8 mouse cellular contexts compared by ENCODE assay signal in genomic region chr4:144892133-144892936, GRCm38 (mm10). TPM values are rescaled to one million over a fixed set of nuclear protein-coding genes. Genes with fewer than 3 reads are reported as not detected.
DNase-seq lines count a peak whose midpoint lies in the region; ATAC-seq lines count a peak whose summit lies in the region.

Dhrs3 (plus strand) TSS chr4:144892827.

- peak; percentile 80 for ATAC-seq in intestine, embryonic 14.5 days (replicated peaks; ENCODE audit: low FRiP score, low TSS enrichment, low read depth)

- peak within 1 kb of the TSS; percentile 74 for H3K9ac ChIP-seq in intestine, embryonic 14.5 days (ENCODE audit: low read length)

- H3K27ac ChIP-seq in intestine, embryonic 14.5 days (ENCODE audit: low read depth): peak within 1 kb of the TSS; percentile 87
- peak within 1 kb of the TSS; percentile 72 for H3K27ac ChIP-seq in midbrain, embryonic 10.5 days (replicated peaks)

- H3K9me3 ChIP-seq in intestine, embryonic 14.5 days (ENCODE audit: control insufficient read depth, low read length): no peaks in the 10 kb centered on the region
- no peaks in the 10 kb centered on the region for H3K9me3 ChIP-seq in midbrain, embryonic 10.5 days (replicated peaks)

- H3K4me2 ChIP-seq in intestine, embryonic 14.5 days (ENCODE audit: low read length): peak within 1 kb of the TSS; percentile 77

- H3K27me3 ChIP-seq in intestine, embryonic 14.5 days (replicated peaks; ENCODE audit: control insufficient read depth, insufficient read depth, low read length): no peaks in the 10 kb centered on the region
- H3K27me3 ChIP-seq in midbrain, embryonic 10.5 days (ENCODE audit: low read depth, poor library complexity, severe bottlenecking): peaks cover 42% of the 10 kb centered on the region

- H3K4me1 ChIP-seq in intestine, embryonic 14.5 days (replicated peaks; ENCODE audit: control insufficient read depth, insufficient read depth, low read length): peaks cover 25% of the 10 kb centered on the region
- peaks cover 48% of the 10 kb centered on the region for H3K4me1 ChIP-seq in midbrain, embryonic 10.5 days

- intact Hi-C loops in left cerebral cortex, postnatal 36 days (cut with DNase I): loop anchor here (5.0 to 10.0 kb wide), 4 partner anchors 85 to 392 kb away; no protein-coding TSS in a partner anchor

- no peaks in the 10 kb centered on the region for H3K36me3 ChIP-seq in intestine, embryonic 14.5 days (ENCODE audit: control insufficient read depth, insufficient read depth, low read length)
- no peaks in the 10 kb centered on the region for H3K36me3 ChIP-seq in midbrain, embryonic 10.5 days

- peak; percentile 84 to 94 for DNase-seq in adrenal gland, adult (ENCODE audit: inconsistent age in 2 of 2, low spot score in 1 of 2)
- peak; percentile 88 for DNase-seq in embryo, embryonic 11 days
- peak; percentile 89 for DNase-seq in gastrocnemius, postnatal 25 days
- peak; percentile 92 for DNase-seq in intestine, embryonic 14.5 days (ENCODE audit: low spot score)
- DNase-seq in left cerebral cortex, postnatal 36 days (ENCODE audit: low spot score in 2 of 2): peak; percentile 57 to 63
- DNase-seq in midbrain, embryonic 10.5 days (ENCODE audit: low spot score): peak; percentile 82
- DNase-seq in right cerebral cortex, postnatal 36 days (ENCODE audit: low spot score in 2 of 2): peak; percentile 59 to 66
- DNase-seq in yolk sac, embryonic 10.5 days (ENCODE audit: low spot score): peak; percentile 89

- H3K4me3 ChIP-seq in intestine, embryonic 14.5 days (ENCODE audit: low read depth, low read length): peak within 1 kb of the TSS; percentile 72
- peak within 1 kb of the TSS; percentile 60 for H3K4me3 ChIP-seq in midbrain, embryonic 10.5 days

- under 1% methylated on average over 55 of the region's 55 CpGs for WGBS in intestine, embryonic 14.5 days
- WGBS in midbrain, embryonic 10.5 days: under 1% methylated on average over 55 of the region's 55 CpGs

RNA-seq across cellular contexts. Expression of gene Dhrs3, which starts in this region (rescaled TPM):
- 10 to 100 TPM; 33.3 to 44.8 TPM for total RNA-seq in gastrocnemius, postnatal 25 days (2021)
- 119 and 123 TPM in 2 replicates for polyA plus RNA-seq in intestine, embryonic 14.5 days (2014; fragmentation: Nextera tagmentation; extraction: Ambion mirVana)
- total RNA-seq in left cerebral cortex, postnatal 36 days (2021): 10 to 100 TPM; 24.8 to 27.9 TPM
- 7.0 and 8.6 TPM in 2 replicates for polyA plus RNA-seq in midbrain, embryonic 10.5 days (2016; fragmentation: Nextera tagmentation; extraction: Ambion mirVana)

Comparison
In these comparisons a context has a peak if more than half of its experiments do, and no peak if none do; other contexts are left out.
1. Peak in every context shown above with its lines: DNase-seq, ATAC-seq, H3K4me3 ChIP-seq and H3K27ac ChIP-seq.
2. RNA of gene Dhrs3 (polyA plus RNA-seq): 119 to 123 TPM in intestine, embryonic 14.5 days; 7.0 to 8.6 TPM in midbrain, embryonic 10.5 days; every median in the first group is over 10 times any median in the second.